Mouse (Mus musculus): ENCODE measurements at regions not wholly inside any gene's neighbourhood (a gene's known extent, or its start where the extent isn't known, plus 50 kb on each side); places are given as distances from the start of the nearest gene placed in this dataset.

GRCm38 (mm10) chr16:95896126-95896525 lies 94.6 kb downstream of the Psmg1 start:
- Histone ChIP-seq H3K27ac (replicated peaks; ENCODE audit: low read depth, low read length) (no peak overlapping the region), H3K4me3 (replicated peaks; ENCODE audit: low read depth, low read length) (no peak overlapping the region), H3K27me3 (ENCODE audit: control insufficient read depth, insufficient read depth, low read length) (no peaks in the 10 kb centered on the region), H3K4me1 (ENCODE audit: control insufficient read depth, insufficient read depth, low read length) (no peaks in the 10 kb centered on the region), H3K9me3 (ENCODE audit: control insufficient read depth, low read length) (no peaks in the 10 kb centered on the region), H3K4me2 (ENCODE audit: low read length) (no peak overlapping the region), H3K36me3 (ENCODE audit: control insufficient read depth, insufficient read depth, low read length) (no peaks in the 10 kb centered on the region), H3K9ac (replicated peaks; ENCODE audit: low read length) (no peak overlapping the region)
- 70% methylated on average over 6 of the region's 6 CpGs for WGBS
- DNase-seq (peak; percentile 9), ATAC-seq (ENCODE audit: low FRiP score, low TSS enrichment) (no peak)

DNA sequence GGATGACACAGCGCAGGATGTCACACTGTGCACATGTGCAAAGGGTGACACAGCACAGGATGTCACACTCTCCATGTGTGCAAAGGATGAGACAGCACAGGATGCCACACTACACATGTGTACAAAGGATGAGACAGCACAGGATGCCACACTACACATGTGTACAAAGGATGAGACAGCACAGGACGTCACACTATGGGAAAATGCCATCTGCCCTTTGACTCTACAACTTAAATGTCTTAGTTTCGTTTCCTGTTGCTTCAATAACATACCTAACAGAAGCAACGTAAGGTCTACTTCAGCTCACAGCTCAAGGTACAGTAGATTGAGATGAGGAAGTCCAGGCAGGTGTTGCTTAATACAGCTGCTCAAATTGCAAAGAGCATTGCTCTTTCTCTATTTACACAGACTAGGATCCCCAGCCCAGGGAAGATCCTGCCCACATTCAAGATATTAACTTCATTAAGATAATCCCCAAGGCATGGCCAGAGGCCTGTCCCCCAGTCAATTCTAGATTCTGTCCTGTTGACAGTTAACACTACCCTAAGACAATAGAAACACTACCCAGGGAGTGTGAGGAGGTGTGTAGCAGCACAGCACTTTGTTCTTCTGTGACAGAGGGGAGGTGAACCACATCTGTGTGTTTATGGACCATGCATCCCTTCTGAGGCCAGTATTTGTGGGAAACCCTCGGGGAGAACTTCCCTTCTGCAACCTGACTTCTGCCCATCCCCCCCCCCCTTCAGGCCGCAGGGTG lies 97.0 kb downstream of the Psmg1 start:
- H3K4me2 ChIP-seq (ENCODE audit: low read length) = no peak overlapping the region
- no peak for DNase-seq
- no peak overlapping the region for H3K27ac ChIP-seq (replicated peaks; ENCODE audit: low read depth, low read length)
- WGBS = 77% methylated on average over 6 of the region's 6 CpGs
- no peaks in the 10 kb centered on the region for H3K27me3 ChIP-seq (ENCODE audit: control insufficient read depth, insufficient read depth, low read length)
- H3K4me1 ChIP-seq (ENCODE audit: control insufficient read depth, insufficient read depth, low read length) = no peaks in the 10 kb centered on the region
- ATAC-seq (ENCODE audit: low FRiP score, low TSS enrichment) = no peak
- H3K9me3 ChIP-seq (ENCODE audit: control insufficient read depth, low read length) = no peaks in the 10 kb centered on the region
- H3K36me3 ChIP-seq (ENCODE audit: control insufficient read depth, insufficient read depth, low read length) = no peaks in the 10 kb centered on the region
- H3K9ac ChIP-seq (replicated peaks; ENCODE audit: low read length) = no peak overlapping the region
- no peak overlapping the region for H3K4me3 ChIP-seq (replicated peaks; ENCODE audit: low read depth, low read length)

- no peaks in the 10 kb centered on the region for H3K27me3 ChIP-seq (ENCODE audit: control insufficient read depth, insufficient read depth, low read length)
- DNase-seq = no peak
- WGBS = 76% methylated on average over 3 of the region's 3 CpGs
Measured at GRCm38 (mm10) chr16:95892356-95892755, 98.4 kb downstream of the Psmg1 start.

DNA sequence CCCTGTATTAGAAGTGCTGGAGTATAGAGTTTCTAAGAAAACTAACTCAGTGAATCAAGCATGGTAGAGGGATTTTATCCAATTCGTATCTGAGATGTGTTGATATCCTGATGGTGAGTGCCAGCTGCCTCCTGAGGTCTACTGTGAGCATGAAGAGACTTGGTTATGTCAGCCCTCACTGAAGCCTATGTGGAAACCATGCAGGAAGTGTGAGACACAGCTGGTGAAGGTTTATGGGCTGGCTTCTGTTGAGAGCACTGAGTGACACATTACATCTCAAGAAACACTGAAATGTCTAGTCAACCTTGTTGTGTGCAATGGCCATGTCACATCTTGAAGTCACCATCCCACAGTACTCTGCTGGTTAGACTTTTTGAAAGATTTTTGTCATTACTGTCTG lies 104.6 kb downstream of the Psmg1 start:
- WGBS = 84% methylated on average over 1 of the region's 1 CpGs
- no peaks in the 10 kb centered on the region for H3K4me1 ChIP-seq (ENCODE audit: control insufficient read depth, insufficient read depth, low read length)
- H3K9ac ChIP-seq (replicated peaks; ENCODE audit: low read length) = no peak overlapping the region
- DNase-seq = no peak
- no peaks in the 10 kb centered on the region for H3K27me3 ChIP-seq (ENCODE audit: control insufficient read depth, insufficient read depth, low read length)
- no peaks in the 10 kb centered on the region for H3K36me3 ChIP-seq (ENCODE audit: control insufficient read depth, insufficient read depth, low read length)
- H3K4me3 ChIP-seq (replicated peaks; ENCODE audit: low read depth, low read length) = no peak overlapping the region
- no peaks in the 10 kb centered on the region for H3K9me3 ChIP-seq (ENCODE audit: control insufficient read depth, low read length)
- no peak for ATAC-seq (ENCODE audit: low FRiP score, low TSS enrichment)
- no peak overlapping the region for H3K4me2 ChIP-seq (ENCODE audit: low read length)
- no peak overlapping the region for H3K27ac ChIP-seq (replicated peaks; ENCODE audit: low read depth, low read length)

More at GRCm38 (mm10) chr16:95892356-95892755, 98.4 kb downstream of the Psmg1 start:
- Histone ChIP-seq H3K4me3 (replicated peaks; ENCODE audit: low read depth, low read length) (no peak overlapping the region), H3K36me3 (ENCODE audit: control insufficient read depth, insufficient read depth, low read length) (no peaks in the 10 kb centered on the region), H3K4me2 (ENCODE audit: low read length) (no peak overlapping the region), H3K9me3 (ENCODE audit: control insufficient read depth, low read length) (no peaks in the 10 kb centered on the region), H3K27ac (replicated peaks; ENCODE audit: low read depth, low read length) (no peak overlapping the region), H3K9ac (replicated peaks; ENCODE audit: low read length) (no peak overlapping the region), H3K4me1 (ENCODE audit: control insufficient read depth, insufficient read depth, low read length) (no peaks in the 10 kb centered on the region)
- no peak for ATAC-seq (ENCODE audit: low FRiP score, low TSS enrichment)

DNA sequence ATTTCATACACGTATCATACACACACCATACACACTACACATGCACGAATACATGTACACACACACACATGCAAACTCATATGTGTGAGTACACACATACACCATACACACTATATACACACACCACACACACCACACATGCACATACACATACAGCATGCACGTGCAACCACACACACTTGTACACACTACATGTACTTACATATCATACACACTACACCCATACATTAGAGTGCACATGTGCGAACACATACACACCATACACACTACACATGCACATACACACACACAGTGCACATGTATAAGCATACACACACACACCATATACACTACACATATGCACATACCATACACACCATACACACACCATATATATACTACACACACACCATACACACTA lies 117.5 kb downstream of the Psmg1 start:
- H3K27me3 ChIP-seq (ENCODE audit: control insufficient read depth, insufficient read depth, low read length) = no peaks in the 10 kb centered on the region
- 96% methylated on average over 4 of the region's 4 CpGs for WGBS
- H3K9me3 ChIP-seq (ENCODE audit: control insufficient read depth, low read length) = no peaks in the 10 kb centered on the region
- H3K9ac ChIP-seq (replicated peaks; ENCODE audit: low read length) = no peak overlapping the region
- no peak for DNase-seq
- no peak for ATAC-seq (ENCODE audit: low FRiP score, low TSS enrichment)
- no peak overlapping the region for H3K4me2 ChIP-seq (ENCODE audit: low read length)
- no peaks in the 10 kb centered on the region for H3K4me1 ChIP-seq (ENCODE audit: control insufficient read depth, insufficient read depth, low read length)
- H3K27ac ChIP-seq (replicated peaks; ENCODE audit: low read depth, low read length) = no peak overlapping the region
- H3K4me3 ChIP-seq (replicated peaks; ENCODE audit: low read depth, low read length) = no peak overlapping the region
- H3K36me3 ChIP-seq (ENCODE audit: control insufficient read depth, insufficient read depth, low read length) = no peaks in the 10 kb centered on the region

DNA sequence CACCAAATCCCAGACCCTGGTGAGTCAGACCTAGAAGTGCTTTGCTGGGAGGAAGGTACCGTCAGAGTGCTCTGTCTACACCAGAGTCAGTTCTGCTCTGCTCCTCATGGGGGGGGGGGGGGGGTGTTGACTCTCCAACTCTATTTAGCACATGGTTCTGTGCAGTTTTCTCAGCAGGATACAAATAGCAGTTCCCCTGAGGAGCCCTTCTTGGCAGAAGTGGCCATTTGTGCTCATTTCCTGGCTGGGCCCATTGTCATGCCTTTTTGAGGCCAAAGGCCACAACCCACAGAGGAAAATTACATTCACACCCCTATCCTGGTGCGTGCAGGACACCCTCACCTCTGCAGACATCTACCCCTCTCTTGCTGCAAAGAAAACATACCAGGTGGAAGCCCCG lies 118.3 kb downstream of the Psmg1 start:
- WGBS = 77% methylated on average over 3 of the region's 3 CpGs
- Histone ChIP-seq H3K4me2 (ENCODE audit: low read length) (no peak overlapping the region), H3K27ac (replicated peaks; ENCODE audit: low read depth, low read length) (no peak overlapping the region), H3K4me1 (ENCODE audit: control insufficient read depth, insufficient read depth, low read length) (no peaks in the 10 kb centered on the region), H3K4me3 (replicated peaks; ENCODE audit: low read depth, low read length) (no peak overlapping the region), H3K36me3 (ENCODE audit: control insufficient read depth, insufficient read depth, low read length) (no peaks in the 10 kb centered on the region), H3K27me3 (ENCODE audit: control insufficient read depth, insufficient read depth, low read length) (no peaks in the 10 kb centered on the region), H3K9me3 (ENCODE audit: control insufficient read depth, low read length) (no peaks in the 10 kb centered on the region), H3K9ac (replicated peaks; ENCODE audit: low read length) (no peak overlapping the region)
- DNase-seq (no peak), ATAC-seq (ENCODE audit: low FRiP score, low TSS enrichment) (no peak)

- Histone ChIP-seq H3K9me3 (ENCODE audit: control insufficient read depth, low read length) (no peaks in the 10 kb centered on the region), H3K9ac (replicated peaks; ENCODE audit: low read length) (no peak overlapping the region), H3K27me3 (ENCODE audit: control insufficient read depth, insufficient read depth, low read length) (no peaks in the 10 kb centered on the region), H3K4me1 (ENCODE audit: control insufficient read depth, insufficient read depth, low read length) (no peaks in the 10 kb centered on the region), H3K36me3 (ENCODE audit: control insufficient read depth, insufficient read depth, low read length) (no peaks in the 10 kb centered on the region), H3K27ac (replicated peaks; ENCODE audit: low read depth, low read length) (no peak overlapping the region), H3K4me3 (replicated peaks; ENCODE audit: low read depth, low read length) (no peak overlapping the region), H3K4me2 (ENCODE audit: low read length) (no peak overlapping the region)
- 70% methylated on average over 2 of the region's 2 CpGs for WGBS
- ATAC-seq (ENCODE audit: low FRiP score, low TSS enrichment) (no peak), DNase-seq (no peak)
Measured at GRCm38 (mm10) chr16:95870291-95870690, 120.5 kb downstream of the Psmg1 start.

DNA sequence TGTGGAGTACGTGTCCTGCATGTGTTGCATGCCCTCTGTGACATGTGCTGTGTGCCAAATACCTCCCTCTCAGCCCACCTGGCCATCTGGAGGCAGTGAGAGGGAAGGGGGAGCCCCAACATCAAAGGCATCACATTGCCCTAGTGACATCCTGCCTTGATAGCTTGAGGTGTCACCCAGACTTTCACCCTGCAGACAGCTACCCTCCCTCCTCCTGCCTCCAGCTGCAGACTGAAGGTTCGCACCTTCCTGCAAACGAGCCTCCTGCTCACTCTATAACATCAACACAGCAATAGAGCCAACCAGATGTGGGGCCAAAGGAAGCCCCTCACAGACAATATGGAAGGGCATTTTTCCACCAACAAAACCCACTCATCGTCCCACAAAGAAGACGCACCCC lies 121.3 kb downstream of the Psmg1 start:
- Histone ChIP-seq H3K27me3 (ENCODE audit: control insufficient read depth, insufficient read depth, low read length) (no peaks in the 10 kb centered on the region), H3K9ac (replicated peaks; ENCODE audit: low read length) (no peak overlapping the region), H3K4me3 (replicated peaks; ENCODE audit: low read depth, low read length) (no peak overlapping the region), H3K9me3 (ENCODE audit: control insufficient read depth, low read length) (no peaks in the 10 kb centered on the region), H3K36me3 (ENCODE audit: control insufficient read depth, insufficient read depth, low read length) (no peaks in the 10 kb centered on the region), H3K4me1 (ENCODE audit: control insufficient read depth, insufficient read depth, low read length) (no peaks in the 10 kb centered on the region), H3K4me2 (ENCODE audit: low read length) (no peak overlapping the region), H3K27ac (replicated peaks; ENCODE audit: low read depth, low read length) (no peak overlapping the region)
- 80% methylated on average over 5 of the region's 5 CpGs for WGBS
- DNase-seq (no peak), ATAC-seq (ENCODE audit: low FRiP score, low TSS enrichment) (no peak)

DNA sequence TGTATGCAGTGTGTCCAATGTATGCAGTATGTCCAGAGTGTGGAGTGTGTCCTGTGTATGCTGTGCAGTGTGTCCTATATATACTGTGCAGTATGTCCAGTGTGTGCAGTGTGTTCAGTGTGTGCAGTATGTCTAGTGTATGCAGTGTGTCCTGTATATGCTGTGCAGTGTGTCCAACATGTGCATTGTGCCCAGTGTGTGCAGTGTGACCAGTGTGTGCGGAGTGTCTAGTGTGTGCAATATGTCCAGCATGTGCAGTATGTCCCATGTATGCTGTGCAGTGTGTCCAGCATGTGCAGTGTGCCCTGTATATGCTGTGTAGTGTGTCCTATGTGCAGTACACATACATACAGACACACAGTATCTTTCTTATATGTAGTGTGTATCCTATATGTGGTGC lies 121.9 kb downstream of the Psmg1 start:
- Histone ChIP-seq H3K4me3 (replicated peaks; ENCODE audit: low read depth, low read length) (no peak overlapping the region), H3K27ac (replicated peaks; ENCODE audit: low read depth, low read length) (no peak overlapping the region), H3K4me1 (ENCODE audit: control insufficient read depth, insufficient read depth, low read length) (no peaks in the 10 kb centered on the region), H3K36me3 (ENCODE audit: control insufficient read depth, insufficient read depth, low read length) (no peaks in the 10 kb centered on the region), H3K9ac (replicated peaks; ENCODE audit: low read length) (no peak overlapping the region), H3K4me2 (ENCODE audit: low read length) (no peak overlapping the region), H3K9me3 (ENCODE audit: control insufficient read depth, low read length) (no peaks in the 10 kb centered on the region), H3K27me3 (ENCODE audit: control insufficient read depth, insufficient read depth, low read length) (no peaks in the 10 kb centered on the region)
- DNase-seq (no peak), ATAC-seq (ENCODE audit: low FRiP score, low TSS enrichment) (no peak)
- 100% methylated on average over 1 of the region's 1 CpGs for WGBS
